ENCODE assay signal across 8 mouse cellular contexts in the genomic region with DNA sequence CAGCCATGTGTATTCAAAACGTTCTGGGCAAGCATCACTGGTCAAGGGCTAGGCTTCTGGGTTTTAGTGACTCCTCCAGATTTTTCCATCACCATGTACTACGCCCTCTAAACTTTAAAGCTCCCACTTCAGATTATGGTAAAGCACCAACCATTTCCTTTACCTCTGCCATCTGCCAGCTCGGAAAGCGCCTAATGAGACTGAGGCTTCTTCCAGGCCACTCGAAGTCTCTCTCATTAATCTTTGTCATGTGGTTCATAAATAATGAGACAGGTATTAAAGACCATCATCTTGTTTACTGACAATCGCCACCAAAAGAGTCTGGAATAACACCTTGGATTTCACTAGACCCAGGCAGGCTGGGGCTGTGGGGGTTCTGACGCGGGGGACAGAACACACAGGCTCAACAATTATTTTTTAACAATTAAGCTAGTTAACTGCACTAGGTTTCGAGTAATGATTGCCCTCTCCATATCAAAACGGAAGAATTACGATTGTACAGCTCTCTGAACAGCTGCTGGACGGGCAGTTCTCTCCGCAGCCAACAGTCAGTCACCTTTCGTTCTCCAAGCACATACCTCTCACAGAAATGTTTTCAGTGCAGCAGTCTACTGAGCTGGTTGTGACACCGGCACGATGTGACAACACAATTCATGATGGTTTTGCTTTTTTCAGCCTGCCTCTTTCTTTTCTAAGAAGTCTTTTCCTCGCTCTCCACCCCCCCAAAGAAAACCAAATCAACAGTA.
DNase-seq lines count a peak whose midpoint lies in the region; ATAC-seq and TF ChIP-seq lines count a peak whose summit lies in the region.

No protein-coding gene starts in this region.

- intact Hi-C loops in left cerebral cortex, postnatal 4 days (cut with DNase I), result loop anchor here (10.0 kb wide), 1 partner anchor 161 kb away; no protein-coding TSS in a partner anchor

- peak overlapping the region; percentile 69 for H3K4me3 ChIP-seq in E14TG2a.4 (replicated peaks; ENCODE audit: low read length)
- H3K4me3 ChIP-seq in forebrain, embryonic 10.5 days, result peak overlapping the region; percentile 50
- H3K4me3 ChIP-seq in intestine, postnatal 0 days (ENCODE audit: low read depth, low read length), result peak overlapping the region; percentile 47
- H3K4me3 ChIP-seq in megakaryocyte, embryonic 14.5 days (replicated peaks), result peak overlapping the region; percentile 90

- ATAC-seq in intestine, postnatal 0 days, result peak; percentile 53

- H3K36me3 ChIP-seq in E14TG2a.4 (ENCODE audit: insufficient read depth, low read length), result no peaks in the 10 kb centered on the region
- no peaks in the 10 kb centered on the region for H3K36me3 ChIP-seq in forebrain, embryonic 10.5 days (replicated peaks)
- H3K36me3 ChIP-seq in intestine, postnatal 0 days (ENCODE audit: control insufficient read depth, insufficient read depth), result no peaks in the 10 kb centered on the region
- no peaks in the 10 kb centered on the region for H3K36me3 ChIP-seq in megakaryocyte, embryonic 14.5 days (replicated peaks; ENCODE audit: low read length)

- no peaks in the 10 kb centered on the region for H3K9me3 ChIP-seq in E14TG2a.4 (ENCODE audit: low read length)
- no peaks in the 10 kb centered on the region for H3K9me3 ChIP-seq in forebrain, embryonic 10.5 days
- no peaks in the 10 kb centered on the region for H3K9me3 ChIP-seq in intestine, postnatal 0 days (ENCODE audit: control insufficient read depth)
- no peaks in the 10 kb centered on the region for H3K9me3 ChIP-seq in megakaryocyte, embryonic 14.5 days

- H3K4me2 ChIP-seq in intestine, postnatal 0 days (replicated peaks; ENCODE audit: low read depth), result peak overlapping the region; percentile 67

- peak; percentile 12 for DNase-seq in adrenal gland, postnatal 14 days
- no peak for DNase-seq in adrenal gland, adult 18-20 months (ENCODE audit: low spot score in 2 of 2)
- DNase-seq in forebrain, embryonic 10.5 days (ENCODE audit: extremely low spot score, low spot score), result no peak
- DNase-seq in urinary bladder, postnatal 36 days (ENCODE audit: low spot score in 2 of 2), result no peak
- no peak for DNase-seq in left cerebral cortex, postnatal 4 days

- H3K4me1 ChIP-seq in E14TG2a.4 (replicated peaks; ENCODE audit: low read depth, low read length), result peaks cover 25% of the 10 kb centered on the region
- peaks cover 28% of the 10 kb centered on the region for H3K4me1 ChIP-seq in forebrain, embryonic 10.5 days
- H3K4me1 ChIP-seq in intestine, postnatal 0 days (replicated peaks; ENCODE audit: control insufficient read depth, insufficient read depth, low read length), result no peaks in the 10 kb centered on the region; the same call in 1 of the 2 replicates
- peaks cover 37% of the 10 kb centered on the region for H3K4me1 ChIP-seq in megakaryocyte, embryonic 14.5 days

- TF ChIP-seq CTCF in E14TG2a.4 (conservative IDR thresholded peaks at IDR 0.05; ENCODE audit: low read length), result no peak
- no peak for TF ChIP-seq CTCF in intestine, postnatal 0 days (IDR thresholded peaks at IDR 0.05; ENCODE audit: low read depth)

- no peaks in the 10 kb centered on the region for H3K27me3 ChIP-seq in E14TG2a.4 (ENCODE audit: insufficient read depth, low read length)
- no peaks in the 10 kb centered on the region for H3K27me3 ChIP-seq in forebrain, embryonic 10.5 days (ENCODE audit: poor library complexity, severe bottlenecking)
- no peaks in the 10 kb centered on the region for H3K27me3 ChIP-seq in intestine, postnatal 0 days (replicated peaks; ENCODE audit: control insufficient read depth, insufficient read depth, low read length)
- no peaks in the 10 kb centered on the region for H3K27me3 ChIP-seq in megakaryocyte, embryonic 14.5 days (replicated peaks)

- H3K9ac ChIP-seq in intestine, postnatal 0 days (ENCODE audit: low read depth, low read length), result peak overlapping the region; percentile 45

- peak overlapping the region; percentile 76 for H3K27ac ChIP-seq in forebrain, embryonic 10.5 days
- H3K27ac ChIP-seq in intestine, postnatal 0 days (ENCODE audit: low read depth, low read length), result peak overlapping the region; percentile 75

- 76% methylated on average over 17 of the region's 17 CpGs for WGBS in forebrain, embryonic 10.5 days
- WGBS in intestine, postnatal 0 days, result 18% methylated on average over 17 of the region's 17 CpGs
